Mouse (Mus musculus) ES-E14 (cell line): ENCODE data around the gene Rsl24d1. TPM values are rescaled to one million over a fixed set of nuclear protein-coding genes. Genes with fewer than 3 reads are reported as not detected.

ENCODE experiments used
- DNase-seq: peaks from one replicate; pipeline ENCODE4 v3.0.0-alpha.2; 2013; ENCODE audit warnings: low read depth, low spot score
- H3K27ac ChIP-seq: 2 replicates; pipeline ENCODE4 v1.5.1; 2012; ENCODE audit warnings: low read depth, mild to moderate bottlenecking, low read length, moderate library complexity, mixed read lengths; ENCODE audit not compliant: poor library complexity, insufficient read depth, severe bottlenecking
- H3K36me3 ChIP-seq: 2 replicates; pipeline ENCODE4 v1.6.1; 2012; ENCODE audit warnings: mild to moderate bottlenecking, low read length, moderate library complexity, mixed read lengths; ENCODE audit not compliant: control insufficient read depth, poor library complexity, insufficient read depth, severe bottlenecking
- H3K4me1 ChIP-seq, 2 experiments: fragments of 150-350 bp in 1 of 2; sonication (generic) in 1 of 2; 2 replicates each; pipeline ENCODE4 v1.6.1; 2012; ENCODE audit warnings: low read length in 2 of 2, mild to moderate bottlenecking in 1 of 2, mixed read lengths in 1 of 2; ENCODE audit not compliant: control insufficient read depth in 2 of 2, insufficient read depth in 2 of 2, poor library complexity in 1 of 2
- H3K4me3 ChIP-seq, 2 experiments: fragments of 150-350 bp in 1 of 2; sonication (generic) in 1 of 2; 2 replicates each; pipeline ENCODE4 v1.5.1; 2012; ENCODE audit warnings: low read length in 2 of 2, low read depth in 1 of 2, mild to moderate bottlenecking in 1 of 2, mixed read lengths in 1 of 2; ENCODE audit not compliant: insufficient read depth in 1 of 2, poor library complexity in 1 of 2, severe bottlenecking in 1 of 2
- H3K9ac ChIP-seq: 2 replicates; pipeline ENCODE4 v1.6.1; 2012; ENCODE audit warnings: low read depth, mild to moderate bottlenecking, low read length, mixed read lengths; ENCODE audit not compliant: poor library complexity, insufficient read depth, severe bottlenecking
- H3K9me3 ChIP-seq: fragments of 150-350 bp; sonication (generic); 2 replicates; pipeline ENCODE4 v1.6.1; 2012; ENCODE audit warnings: low read depth, mild to moderate bottlenecking, low read length; ENCODE audit not compliant: control insufficient read depth, insufficient read depth
- CHD2 ChIP-seq: IDR thresholded peaks from 2 replicates; pipeline ENCODE4 v1.6.1; 2014; ENCODE audit warnings: mild to moderate bottlenecking, low read depth, low read length, inconsistent platforms
- HCFC1 ChIP-seq: IDR thresholded peaks from 2 replicates; pipeline ENCODE4 v1.6.1; 2012; ENCODE audit warnings: low read length, inconsistent platforms, borderline replicate concordance; ENCODE audit not compliant: insufficient read depth
- MAFK ChIP-seq: IDR thresholded peaks from 2 replicates; pipeline ENCODE4 v1.6.1; 2014; ENCODE audit warnings: mild to moderate bottlenecking, low read depth, low read length, inconsistent platforms; ENCODE audit not compliant: insufficient read depth
- ZC3H11A ChIP-seq: IDR thresholded peaks from 2 replicates; pipeline ENCODE4 v1.6.1; 2012; ENCODE audit warnings: low read depth, mild to moderate bottlenecking, inconsistent platforms, low read length, borderline replicate concordance
- ZNF384 ChIP-seq: IDR thresholded peaks from 2 replicates; pipeline ENCODE4 v1.6.1; 2012; ENCODE audit warnings: low read depth, low read length, inconsistent platforms
- in situ Hi-C, 2 experiments: fragments of 600-800 bp; cut with MboI; formaldehyde crosslinking; loops; one replicate each; pipeline ENCODE4 v1.15.1; 2025; ENCODE audit warnings: low sequenced_read_pairs in 2 of 2, inconsistent platforms in 1 of 2; ENCODE audit not compliant: unreplicated experiment in 2 of 2
- total RNA-seq: library from RNA; depleted of rRNA; stranded (reverse); fragments of 300-350 nt; gene quantifications from 2 replicates; pipeline ENCODE4 v1.2.3, GENCODE M21; 2012

The Rsl24d1 gene
- total RNA-seq, 1 experiment: 147 TPM

DNA sequence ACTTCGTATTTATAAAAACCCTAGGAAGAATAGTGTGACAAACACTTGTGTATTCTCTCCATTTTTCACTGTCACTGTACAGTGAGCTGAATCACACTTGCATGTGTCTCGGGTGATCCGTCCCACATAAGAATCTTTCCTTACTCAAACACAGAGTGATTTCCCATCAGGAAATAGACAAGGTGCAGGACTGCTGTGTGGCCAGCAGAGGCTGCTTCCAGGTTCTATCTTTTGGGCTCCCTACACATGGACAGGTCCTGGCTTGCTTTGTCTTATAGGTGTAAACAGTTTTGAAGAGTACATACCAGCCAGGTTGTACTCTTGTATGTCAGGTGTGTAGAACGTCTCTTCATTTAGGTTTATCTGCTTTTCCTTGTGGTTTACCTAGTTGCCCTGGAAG is 4.8 kb downstream of the Rsl24d1 start:
- Histone ChIP-seq H3K9me3 (no peaks in the 10 kb centered on the region), H3K4me1 (0 out of 4 replicates have a peak, but pooled peaks cover 0 to 2% of the 10 kb centered on the region in 2 experiments), H3K27ac (no peak overlapping the region), H3K4me3 (no peak overlapping the region), H3K36me3 (peaks cover 36% of the 10 kb centered on the region), H3K9ac (no peak overlapping the region)
- DNase-seq: no peak
- no peak for TF ChIP-seq CHD2
- no peak for TF ChIP-seq HCFC1
- no peak for TF ChIP-seq ZNF384
- no peak for TF ChIP-seq ZC3H11A
- no peak for TF ChIP-seq MAFK
- in situ Hi-C loops: no loop called here

DNA sequence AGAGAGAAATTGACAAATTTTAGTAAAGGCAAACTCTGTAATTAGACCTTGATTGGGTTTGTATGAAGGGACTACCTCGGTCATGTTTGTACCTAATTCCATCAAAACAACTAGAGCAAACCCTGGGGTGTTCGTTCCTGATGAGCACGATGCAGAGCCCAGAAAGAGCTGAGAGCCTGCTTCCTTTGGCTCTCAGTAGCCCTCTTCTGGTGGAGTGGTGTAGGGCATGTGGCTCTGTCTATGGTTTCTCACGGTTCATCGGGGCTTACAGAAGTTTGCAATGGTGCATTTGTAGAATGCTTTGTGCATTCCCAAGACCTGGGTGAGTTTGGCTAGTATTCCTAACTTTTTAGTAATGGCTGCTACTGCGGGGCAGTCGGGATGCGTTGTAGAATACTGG is 8.5 kb downstream of the Rsl24d1 start:
- in situ Hi-C loops: no loop called here
- Histone ChIP-seq H3K4me3 (no peak overlapping the region), H3K27ac (no peak overlapping the region), H3K36me3 (peaks cover 52% of the 10 kb centered on the region), H3K9ac (no peak overlapping the region), H3K4me1 (peaks cover 0 to 8% of the 10 kb centered on the region in 2 experiments; a peak in 2 of 4 replicates), H3K9me3 (no peaks in the 10 kb centered on the region)
- no peak for DNase-seq
- TF ChIP-seq ZC3H11A (no peak), ZNF384 (no peak), HCFC1 (no peak), CHD2 (no peak), MAFK (no peak)

- Histone ChIP-seq H3K4me1 (peaks cover 0 to 12% of the 10 kb centered on the region in 2 experiments; a peak in 2 of 4 replicates), H3K9me3 (no peaks in the 10 kb centered on the region), H3K36me3 (peaks cover 60% of the 10 kb centered on the region), H3K27ac (peak overlapping the region; percentile 0; the same call in 1 of the 2 replicates), H3K4me3 (no peak overlapping the region), H3K9ac (no peak overlapping the region)
- TF ChIP-seq ZC3H11A (no peak), MAFK (no peak), HCFC1 (no peak), ZNF384 (no peak), CHD2 (no peak)
- in situ Hi-C loops: no loop called here
- DNase-seq: no peak
Measured at GRCm38 (mm10) chr9:73125043-73125570, 11.9 kb downstream of the Rsl24d1 start.

GRCm38 (mm10) chr9:73127457-73127856 is 14.2 kb downstream of the Rsl24d1 start:
- Histone ChIP-seq H3K36me3 (peaks cover 45% of the 10 kb centered on the region), H3K9me3 (no peaks in the 10 kb centered on the region), H3K9ac (no peak overlapping the region), H3K4me1 (peaks cover 0 to 13% of the 10 kb centered on the region in 2 experiments; a peak in 2 of 4 replicates), H3K27ac (peak overlapping the region; percentile 59; the same call in 1 of the 2 replicates), H3K4me3 (no peak overlapping the region)
- in situ Hi-C loops: no loop called here
- DNase-seq: no peak
- TF ChIP-seq HCFC1 (no peak), ZNF384 (no peak), CHD2 (no peak), ZC3H11A (no peak), MAFK (no peak)

DNA sequence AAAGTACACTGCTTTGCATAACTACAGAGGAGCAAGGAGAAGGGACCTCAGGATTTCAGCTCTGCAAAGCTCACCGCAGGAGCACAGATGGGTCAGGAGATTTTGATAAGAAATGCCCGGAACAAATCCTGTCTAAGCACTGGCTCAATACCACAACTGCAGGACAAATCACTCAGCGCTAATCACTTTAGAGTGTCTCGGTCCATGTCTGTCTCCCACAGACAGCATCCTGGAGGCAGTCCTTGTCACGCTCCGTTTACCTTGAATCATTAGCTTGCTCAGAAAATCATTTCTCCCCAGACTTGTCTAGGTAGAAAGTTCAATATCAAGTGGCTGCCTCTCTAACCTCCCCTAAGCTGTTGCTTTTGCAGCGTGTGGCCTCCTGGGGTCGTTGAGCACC is 16.6 kb downstream of the Rsl24d1 start:
- TF ChIP-seq MAFK (no peak), HCFC1 (no peak), ZNF384 (no peak), ZC3H11A (no peak), CHD2 (no peak)
- Histone ChIP-seq H3K4me3 (no peak overlapping the region), H3K4me1 (peaks cover 0 to 10% of the 10 kb centered on the region in 2 experiments; a peak in 2 of 4 replicates), H3K9ac (no peak overlapping the region), H3K27ac (no peak overlapping the region), H3K9me3 (no peaks in the 10 kb centered on the region), H3K36me3 (peaks cover 36% of the 10 kb centered on the region)
- no peak for DNase-seq
- in situ Hi-C loops: no loop called here
